Mouse (Mus musculus) gastrocnemius, postnatal 14 days (tissue): ENCODE measurements around the gene Hoxb4. TPM values are rescaled to one million over a fixed set of nuclear protein-coding genes. Genes with fewer than 3 reads are reported as not detected.

ENCODE experiments used
- DNase-seq: peaks from one replicate; pipeline ENCODE4 v3.0.0; 2021; ENCODE audit warnings: mixed read lengths
- intact Hi-C: fragments of 180-260 bp; cut with DNase I; formaldehyde crosslinking; loops from one replicate; pipeline ENCODE4 v1.15.1; 2025; ENCODE audit warnings: low total_unique reads
- total RNA-seq, 2 experiments: library from RNA; stranded (reverse); gene quantifications; 2 replicates each; pipeline ENCODE4 v1.2.3; 2021

The Hoxb4 gene
- total RNA-seq, 2 experiments from 2014 or later: 0.51 to 0.53 TPM

DNA sequence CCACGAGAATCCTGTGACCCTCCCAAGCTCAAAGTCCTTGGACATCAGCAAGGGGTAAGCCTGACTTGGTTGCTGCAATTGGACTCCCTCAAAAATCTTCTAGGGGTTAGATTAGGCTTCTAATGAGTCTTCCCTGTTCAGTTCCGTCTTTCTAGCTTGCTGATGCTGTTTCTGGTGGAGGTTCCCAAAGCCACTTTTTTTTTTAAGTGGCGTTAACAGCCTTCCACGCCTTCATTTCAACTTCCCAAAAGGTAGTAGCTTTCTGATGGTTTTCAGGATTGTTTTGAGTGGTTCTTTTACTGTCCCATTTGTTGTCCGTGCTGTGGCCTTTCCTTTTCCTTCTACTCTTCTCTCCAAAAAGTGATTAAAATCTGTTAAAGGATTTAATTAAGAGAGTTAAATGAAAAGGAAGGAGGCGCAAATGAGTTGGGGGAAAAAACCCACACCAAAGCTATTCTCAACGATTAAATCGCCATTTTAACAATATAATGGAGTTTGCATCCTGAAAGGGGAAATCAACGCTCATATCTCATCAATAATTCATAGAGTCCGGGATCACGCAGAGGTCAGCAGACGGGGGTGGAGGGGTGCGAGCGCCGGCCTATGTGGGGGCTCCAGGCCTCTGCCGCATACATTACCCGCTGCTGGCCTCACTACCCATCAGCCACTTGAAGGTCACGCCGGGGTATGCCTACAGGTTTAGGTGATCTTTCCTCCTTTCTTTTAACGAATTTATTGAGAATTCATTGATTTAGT, 7.7 kb upstream of the Hoxb4 start:
- DNase-seq: no peak
- intact Hi-C loops: loop anchor here (5.0 kb wide), 1 partner anchor 242 kb away; no protein-coding TSS in a partner anchor

GRCm38 (mm10) chr11:96311097-96311496, 7.0 kb upstream of the Hoxb4 start:
- DNase-seq: no peak
- intact Hi-C loops: loop anchor here (5.0 kb wide), 1 partner anchor 241 kb away; no protein-coding TSS in a partner anchor

- peak; percentile 46 for DNase-seq
- intact Hi-C loops: loop anchor here (5.0 kb wide), 1 partner anchor 241 kb away; no protein-coding TSS in a partner anchor
These were observed 6.3 kb upstream of the Hoxb4 start for GRCm38 (mm10) chr11:96311520-96312417.

GRCm38 (mm10) chr11:96313134-96313533, 4.9 kb upstream of the Hoxb4 start:
- intact Hi-C loops: loop anchor here (5.0 kb wide), 1 partner anchor 239 kb away; no protein-coding TSS in a partner anchor
- DNase-seq: no peak

DNA sequence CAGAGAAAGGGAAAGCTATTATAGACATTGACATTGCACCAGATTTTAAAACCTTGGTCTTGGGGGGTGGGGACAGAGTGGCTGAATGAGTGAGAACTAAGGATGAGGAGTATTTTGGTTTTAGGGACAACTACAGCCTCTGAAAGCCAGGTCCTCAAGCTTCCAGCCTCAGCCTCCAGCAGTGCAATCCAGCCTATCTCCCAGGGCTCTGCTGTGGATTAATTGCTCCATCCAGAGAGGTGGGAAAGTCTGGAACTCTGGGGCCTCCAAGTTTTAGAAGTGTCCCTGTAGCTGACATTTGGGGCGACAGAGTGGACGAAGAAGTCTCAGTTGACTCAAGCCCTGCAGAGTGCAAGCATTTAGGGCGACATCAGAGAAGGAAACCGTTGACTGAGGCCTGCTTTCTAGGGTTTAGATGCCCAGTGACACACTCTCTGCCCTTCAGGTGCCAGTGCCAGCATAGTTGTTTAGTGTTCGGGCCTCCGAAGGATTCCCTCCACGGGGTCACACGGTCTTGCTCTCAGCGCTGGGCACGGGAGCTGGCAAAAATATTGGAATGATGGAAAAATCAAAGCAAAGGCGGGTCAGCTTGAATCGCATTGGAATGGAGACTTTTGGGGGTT, 4.2 kb upstream of the Hoxb4 start:
- DNase-seq: no peak
- intact Hi-C loops: loop anchor here (5.0 kb wide), 1 partner anchor 238 kb away; no protein-coding TSS in a partner anchor

DNA sequence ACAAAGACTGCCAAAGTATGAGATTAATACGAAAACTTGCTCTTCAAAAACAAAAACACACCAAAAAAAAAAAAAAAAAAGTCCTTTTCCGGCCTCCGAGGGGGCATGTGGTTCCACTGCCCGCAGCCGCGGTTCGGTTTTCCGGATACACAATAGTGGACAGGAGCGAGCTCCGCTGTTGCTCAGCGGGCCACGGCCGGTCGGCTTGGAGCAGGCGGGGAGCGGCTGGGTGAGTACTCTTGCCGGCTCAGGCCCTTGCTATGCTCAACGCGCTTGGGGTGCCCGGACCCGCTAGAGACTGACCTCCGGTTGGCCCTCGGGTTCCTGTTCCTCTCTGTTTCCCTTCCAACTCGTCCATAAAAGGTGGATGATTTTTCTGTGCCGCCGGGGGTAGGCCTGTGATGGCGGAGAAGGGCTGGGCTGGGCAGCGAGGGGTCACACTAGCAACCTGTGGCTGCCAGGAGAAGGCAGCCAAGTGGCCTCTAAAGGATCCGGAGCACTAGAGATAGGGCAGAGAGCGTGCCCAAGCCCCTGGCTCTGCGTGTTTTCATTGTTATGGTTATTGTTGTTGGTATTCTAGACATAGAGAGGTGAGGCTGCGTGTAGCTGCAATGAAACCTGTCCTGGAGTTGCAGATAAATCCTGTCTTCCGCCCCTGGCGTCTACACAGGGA, 3.3 kb upstream of the Hoxb4 start:
- DNase-seq: no peak
- intact Hi-C loops: loop anchor here (5.0 kb wide), 1 partner anchor 237 kb away; no protein-coding TSS in a partner anchor

- DNase-seq: no peak
- intact Hi-C loops: no loop called here
These were observed 2.8 kb upstream of the Hoxb4 start for GRCm38 (mm10) chr11:96315344-96315681.

- intact Hi-C loops: no loop called here
- DNase-seq: no peak
These were observed 1.1 kb upstream of the Hoxb4 start for GRCm38 (mm10) chr11:96316696-96317607.

DNA sequence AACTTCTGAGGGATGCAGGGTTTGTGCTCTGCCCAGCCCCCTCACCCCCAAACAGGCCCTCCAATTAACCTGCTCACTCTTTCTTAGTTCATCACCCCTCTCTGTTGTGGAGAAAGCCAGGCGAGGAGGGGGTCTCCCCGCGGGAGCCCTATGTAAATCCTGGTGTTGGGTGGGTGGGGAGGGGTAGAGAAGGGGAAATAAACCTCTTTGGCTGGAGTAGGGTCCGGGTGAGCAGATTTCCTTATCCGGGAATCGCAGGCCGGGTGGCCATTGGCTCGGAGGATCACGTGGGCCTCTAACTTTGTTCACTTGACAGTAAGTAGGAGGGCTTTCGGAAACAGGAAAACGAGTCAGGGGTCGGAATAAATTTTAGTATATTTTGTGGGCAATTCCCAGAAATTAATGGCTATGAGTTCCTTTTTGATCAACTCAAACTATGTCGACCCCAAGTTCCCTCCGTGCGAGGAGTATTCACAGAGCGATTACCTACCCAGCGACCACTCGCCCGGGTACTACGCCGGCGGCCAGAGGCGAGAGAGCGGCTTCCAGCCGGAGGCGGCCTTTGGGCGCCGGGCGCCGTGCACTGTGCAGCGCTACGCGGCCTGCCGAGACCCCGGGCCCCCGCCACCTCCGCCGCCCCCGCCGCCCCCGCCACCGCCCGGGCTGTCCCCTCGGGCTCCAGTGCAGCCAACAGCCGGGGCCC, 452 bp downstream of the Hoxb4 start:
- intact Hi-C loops: no loop called here
- DNase-seq: no peak

GRCm38 (mm10) chr11:96319071-96319902, 1.2 kb downstream of the Hoxb4 start:
- intact Hi-C loops: no loop called here

DNA sequence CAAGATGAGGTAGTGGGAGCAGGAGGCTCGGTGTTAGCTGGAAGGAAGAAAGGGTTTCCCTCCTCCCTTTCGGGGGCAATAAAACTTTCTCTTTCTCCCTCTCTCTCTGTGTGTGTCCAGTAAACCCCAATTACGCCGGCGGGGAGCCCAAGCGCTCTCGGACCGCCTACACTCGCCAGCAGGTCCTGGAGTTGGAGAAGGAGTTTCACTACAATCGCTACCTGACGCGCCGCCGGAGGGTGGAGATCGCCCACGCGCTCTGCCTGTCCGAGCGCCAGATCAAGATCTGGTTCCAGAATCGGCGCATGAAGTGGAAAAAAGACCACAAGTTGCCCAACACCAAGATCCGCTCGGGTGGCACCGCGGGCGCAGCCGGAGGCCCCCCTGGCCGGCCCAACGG, 1.8 kb downstream of the Hoxb4 start:
- DNase-seq: no peak
- intact Hi-C loops: no loop called here

More at GRCm38 (mm10) chr11:96319071-96319902, 1.2 kb downstream of the Hoxb4 start:
- no peak for DNase-seq

- no peak for DNase-seq
- intact Hi-C loops: no loop called here
These were observed 2.6 kb downstream of the Hoxb4 start for GRCm38 (mm10) chr11:96320688-96321087.

GRCm38 (mm10) chr11:96321846-96322245, 3.8 kb downstream of the Hoxb4 start:
- DNase-seq: no peak
- intact Hi-C loops: no loop called here

GRCm38 (mm10) chr11:96322738-96323137, 4.7 kb downstream of the Hoxb4 start:
- intact Hi-C loops: no loop called here
- DNase-seq: no peak

- intact Hi-C loops: no loop called here
- no peak for DNase-seq
These were observed 5.1 kb downstream of the Hoxb4 start, which contains the start of gene Hoxb3 for GRCm38 (mm10) chr11:96323154-96323553. TSS of gene Hoxb3 (plus strand) at chr11:96323326.

DNA sequence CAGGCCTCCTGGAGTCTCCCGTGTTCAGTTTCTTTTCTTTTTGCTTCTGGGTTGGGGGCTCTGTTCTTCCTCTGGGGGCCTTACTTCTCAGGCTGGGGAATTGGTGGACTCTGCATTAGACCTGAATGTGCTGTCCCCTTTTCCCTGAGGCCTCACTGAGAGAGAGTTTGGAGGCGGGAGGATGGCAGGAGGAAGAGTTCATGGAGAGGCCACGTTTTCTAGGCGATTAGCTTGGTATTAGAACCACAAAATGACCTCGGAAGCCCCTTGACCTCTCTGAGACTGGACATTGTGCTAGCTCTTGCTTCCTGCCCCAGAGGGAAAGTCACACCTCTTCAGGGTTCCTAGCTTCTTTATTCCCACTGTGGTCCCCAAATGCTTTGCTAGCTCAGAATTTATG, 6.1 kb downstream of the Hoxb4 start:
- intact Hi-C loops: no loop called here

DNA sequence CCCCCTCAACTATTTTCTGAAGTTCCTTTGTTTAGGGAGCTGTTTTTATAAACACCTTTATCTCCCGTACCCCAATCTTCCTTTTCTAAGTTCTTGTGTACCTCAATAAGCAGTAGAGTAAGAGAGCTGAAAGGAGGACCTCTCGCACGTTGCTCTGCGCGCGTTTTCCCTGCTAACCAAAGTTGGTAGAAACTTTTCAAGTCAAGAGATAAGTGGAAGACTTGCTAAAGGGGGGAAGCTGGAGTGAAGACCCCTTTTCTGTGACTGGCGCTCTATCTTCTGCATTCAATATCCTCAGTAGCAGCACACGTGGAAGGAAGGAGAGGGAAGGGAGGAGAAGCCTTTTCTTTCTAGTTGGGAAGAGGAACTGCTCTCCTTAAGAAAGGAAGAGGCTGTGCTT, 6.9 kb downstream of the Hoxb4 start:
- no peak for DNase-seq
- intact Hi-C loops: no loop called here

More for the DNA sequence above, 6.1 kb downstream of the Hoxb4 start:
- no peak for DNase-seq
